Mouse (Mus musculus) embryonic facial prominence, embryonic 14.5 days (tissue): ENCODE data around the gene Gm39115. TPM values are rescaled to one million over a fixed set of nuclear protein-coding genes. Genes with fewer than 3 reads are reported as not detected.
"Not testable (repeated sequence)": the region's sequence is repeated elsewhere in the genome, so short reads cannot be mapped to it uniquely, and the experiment has no call there.

Experiments
- ATAC-seq: fragments of 200-750 bp; cut with Nextera tagmentation; 2 replicates; pipeline ENCODE4 v1.8.0; 2017; ENCODE audit warnings: low read depth, moderate number of reproducible peaks, moderate TSS enrichment
- DNase-seq: peaks from one replicate; pipeline ENCODE4 v3.0.0-alpha.2; 2015; ENCODE audit warnings: low spot score
- H3K27ac ChIP-seq: fragments of 300-500 bp; sonication (generic); replicated peaks from 2 replicates; pipeline ENCODE4 v1.5.1; 2014; ENCODE audit warnings: low read depth, mild to moderate bottlenecking, low read length, moderate library complexity
- H3K27me3 ChIP-seq: fragments of 300-500 bp; sonication (generic); replicated peaks from 2 replicates; pipeline ENCODE4 v1.6.1; 2014; ENCODE audit warnings: low read length; ENCODE audit not compliant: control insufficient read depth, insufficient read depth
- H3K36me3 ChIP-seq: fragments of 300-500 bp; sonication (generic); 2 replicates; pipeline ENCODE4 v1.6.1; 2014; ENCODE audit warnings: low read length, mixed read lengths; ENCODE audit not compliant: control insufficient read depth, insufficient read depth
- H3K4me1 ChIP-seq: fragments of 300-500 bp; sonication (generic); 2 replicates; pipeline ENCODE4 v1.6.1; 2014; ENCODE audit warnings: antibody characterized with exemption, low read length; ENCODE audit not compliant: control insufficient read depth, insufficient read depth
- H3K4me2 ChIP-seq: fragments of 300-500 bp; sonication (generic); 2 replicates; pipeline ENCODE4 v1.6.1; 2014; ENCODE audit warnings: low read depth, mild to moderate bottlenecking, low read length, moderate library complexity, mixed read lengths
- H3K4me3 ChIP-seq: fragments of 300-500 bp; sonication (generic); 2 replicates; pipeline ENCODE4 v1.5.1; 2014; ENCODE audit warnings: low read depth, mild to moderate bottlenecking, low read length
- H3K9ac ChIP-seq: fragments of 300-500 bp; sonication (generic); 2 replicates; pipeline ENCODE4 v1.6.1; 2014; ENCODE audit warnings: low read depth, mild to moderate bottlenecking, low read length, moderate library complexity, mixed read lengths
- H3K9me3 ChIP-seq: fragments of 300-500 bp; sonication (generic); 2 replicates; pipeline ENCODE4 v1.6.1; 2016; ENCODE audit warnings: low read length; ENCODE audit not compliant: control insufficient read depth
- WGBS: fragments of 180-500 bp; shearing (Covaris S2); extraction: QIAGEN DNeasy Blood & Tissue Kit; methylation state at CpG from one replicate; pipeline ENCODE4 v1.1.7; 2014; 5-methylcytosine and 5-hydroxymethylcytosine counted together
- polyA plus RNA-seq: library from polyadenylated mRNA; unstranded; fragments of >200 nt; fragmentation: Nextera tagmentation; extraction: Ambion mirVana; gene quantifications from 2 replicates; pipeline ENCODE4 v1.2.1, GENCODE M21; 2014

Gm39115 gene
- polyA plus RNA-seq, 1 experiment from 2014 or later = not detected

DNA sequence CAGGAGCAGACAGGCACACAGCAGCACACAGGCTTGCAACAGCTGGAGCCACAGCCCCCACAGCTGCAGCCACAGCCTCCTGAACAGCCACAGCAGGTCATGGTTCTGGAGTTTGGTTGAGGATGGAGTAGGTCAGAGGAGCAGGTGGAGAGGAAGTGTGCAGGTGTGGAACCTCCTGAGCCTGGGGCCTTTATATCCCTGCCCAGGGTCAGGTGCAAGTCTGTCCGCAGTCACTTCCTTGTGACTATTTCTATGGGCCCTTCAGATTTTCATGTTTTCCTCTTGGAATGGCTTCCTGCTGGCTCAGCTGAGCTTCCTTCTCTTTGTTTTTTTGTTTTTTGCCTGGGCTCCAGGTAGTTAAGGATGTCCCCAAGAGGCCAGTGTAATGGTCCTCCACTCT lies 15.2 kb downstream of the Gm39115 start, which contains the start of gene Gm45618:
Gene Gm45618, minus strand, starts transcription at position 101 of the 400 bp plus-strand sequence.
- H3K27me3 ChIP-seq, H3K36me3 ChIP-seq, H3K9me3 ChIP-seq, DNase-seq, H3K4me1 ChIP-seq, H3K9ac ChIP-seq, H3K27ac ChIP-seq, ATAC-seq, H3K4me3 ChIP-seq, H3K4me2 ChIP-seq: not testable (repeated sequence)
- WGBS = 77% methylated on average over 1 of the region's 1 CpGs

DNA sequence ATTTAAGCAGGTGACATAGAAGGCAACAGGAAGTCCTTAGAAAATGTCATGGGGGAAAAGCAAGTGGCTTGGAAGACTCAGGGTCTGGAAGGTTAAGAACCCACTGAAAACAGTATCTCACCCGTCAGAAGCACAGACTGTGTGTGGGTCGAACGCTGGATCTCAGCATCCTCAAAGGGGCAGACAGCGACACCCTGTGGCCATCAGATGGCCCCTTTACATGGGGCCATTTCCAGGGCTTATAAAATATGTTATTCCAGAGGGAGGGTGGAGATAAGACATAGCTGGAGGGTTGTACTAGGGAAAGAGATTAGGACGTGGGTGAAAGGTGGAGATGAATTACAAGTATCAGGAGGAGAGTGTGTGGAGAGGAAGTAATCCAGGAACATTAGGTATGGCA lies 16.2 kb downstream of the Gm39115 start:
- no peak overlapping the region for H3K9ac ChIP-seq
- 17% methylated on average over 5 of the region's 5 CpGs for WGBS
- H3K4me3 ChIP-seq = no peak overlapping the region

DNA sequence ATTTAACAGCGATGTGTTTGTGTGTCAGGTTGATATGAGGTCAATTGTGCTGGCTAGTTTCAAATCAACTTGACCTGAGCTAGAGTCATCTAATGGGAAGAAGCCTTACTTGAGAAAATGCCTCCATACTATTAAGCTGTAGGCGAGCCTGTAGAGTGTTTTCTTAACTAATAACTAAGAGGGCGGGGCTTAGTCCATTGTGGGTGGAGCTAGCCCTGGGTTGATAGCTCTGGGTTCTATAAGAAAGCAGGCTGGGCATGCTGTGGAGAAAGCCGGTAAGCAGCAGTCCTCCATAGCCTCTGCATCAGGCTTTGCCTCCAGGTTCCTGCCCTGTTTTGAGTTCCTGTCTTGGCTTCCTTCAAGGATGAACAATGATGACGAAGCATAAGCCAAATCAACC lies 31.1 kb downstream of the Gm39115 start:
- Histone ChIP-seq H3K9me3 (no peaks in the 10 kb centered on the region), H3K36me3 (no peaks in the 10 kb centered on the region), H3K9ac (no peak overlapping the region), H3K4me2 (no peak overlapping the region), H3K27ac (no peak overlapping the region), H3K4me1 (no peaks in the 10 kb centered on the region), H3K4me3 (no peak overlapping the region), H3K27me3 (peaks cover 3% of the 10 kb centered on the region; the same call in 1 of the 2 replicates)
- 48% methylated on average over 5 of the region's 5 CpGs for WGBS
- ATAC-seq = no peak
- no peak for DNase-seq

More for the DNA sequence above, 16.2 kb downstream of the Gm39115 start:
- DNase-seq = no peak
- H3K27ac ChIP-seq = no peak overlapping the region
- H3K27me3 ChIP-seq = no peaks in the 10 kb centered on the region
- H3K9me3 ChIP-seq = no peaks in the 10 kb centered on the region
- no peaks in the 10 kb centered on the region for H3K4me1 ChIP-seq
- H3K36me3 ChIP-seq = no peaks in the 10 kb centered on the region
- no peak overlapping the region for H3K4me2 ChIP-seq
- no peak for ATAC-seq

DNA sequence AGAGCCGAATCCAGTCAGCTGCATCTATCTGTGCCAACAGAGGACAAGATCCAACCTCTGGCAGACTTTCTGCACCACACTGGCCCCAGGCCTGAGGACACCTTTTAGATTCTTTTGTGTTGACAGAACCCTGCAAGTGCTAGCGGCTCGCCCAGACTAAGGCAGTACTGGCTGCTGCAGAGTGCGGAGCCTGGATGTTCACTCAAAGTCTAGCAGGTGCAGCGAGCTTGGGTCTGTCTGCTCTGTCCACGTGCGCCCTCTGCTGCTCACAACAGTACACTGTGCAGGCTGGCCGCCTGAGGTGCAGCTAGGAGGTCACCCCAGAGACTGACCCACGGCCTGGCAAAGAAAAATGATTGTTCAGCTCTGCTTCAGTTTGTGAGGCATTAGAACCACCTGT lies 38.1 kb downstream of the Gm39115 start:
- H3K9me3 ChIP-seq = no peaks in the 10 kb centered on the region
- ATAC-seq (peak; percentile 79), DNase-seq (peak; percentile 87)
- 11% methylated on average over 9 of the region's 9 CpGs for WGBS
- H3K9ac ChIP-seq = no peak overlapping the region
- no peak overlapping the region for H3K27ac ChIP-seq
- peaks cover 53% of the 10 kb centered on the region for H3K27me3 ChIP-seq
- H3K4me2 ChIP-seq = no peak overlapping the region
- H3K36me3 ChIP-seq = no peaks in the 10 kb centered on the region
- no peak overlapping the region for H3K4me3 ChIP-seq
- H3K4me1 ChIP-seq = peaks cover 3% of the 10 kb centered on the region

DNA sequence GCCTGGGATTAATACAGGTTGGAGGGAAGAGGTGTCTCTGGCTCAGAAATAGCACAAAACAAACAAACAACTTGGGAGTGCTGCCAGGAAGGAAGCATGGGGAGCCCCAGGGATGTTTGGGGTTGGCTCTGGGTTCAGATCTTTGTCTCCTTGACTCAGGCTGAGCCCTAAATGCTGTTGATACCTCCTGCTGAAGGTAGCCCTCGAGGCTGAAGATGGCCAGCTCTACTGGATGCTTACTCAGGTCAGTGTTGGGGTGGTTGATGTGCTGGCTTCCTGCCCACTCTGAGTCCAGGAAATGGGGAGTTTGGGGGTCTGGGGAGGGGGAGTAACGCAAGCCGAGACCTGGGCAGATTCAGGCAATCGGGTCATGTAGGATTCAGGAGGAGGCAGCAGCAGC lies 39.1 kb downstream of the Gm39115 start:
- Histone ChIP-seq H3K4me1 (peaks cover 3% of the 10 kb centered on the region), H3K4me3 (no peak overlapping the region), H3K9ac (no peak overlapping the region), H3K27ac (no peak overlapping the region), H3K27me3 (peaks cover 64% of the 10 kb centered on the region), H3K36me3 (no peaks in the 10 kb centered on the region), H3K9me3 (no peaks in the 10 kb centered on the region), H3K4me2 (no peak overlapping the region)
- WGBS = 73% methylated on average over 4 of the region's 4 CpGs
- no peak for ATAC-seq
- no peak for DNase-seq

DNA sequence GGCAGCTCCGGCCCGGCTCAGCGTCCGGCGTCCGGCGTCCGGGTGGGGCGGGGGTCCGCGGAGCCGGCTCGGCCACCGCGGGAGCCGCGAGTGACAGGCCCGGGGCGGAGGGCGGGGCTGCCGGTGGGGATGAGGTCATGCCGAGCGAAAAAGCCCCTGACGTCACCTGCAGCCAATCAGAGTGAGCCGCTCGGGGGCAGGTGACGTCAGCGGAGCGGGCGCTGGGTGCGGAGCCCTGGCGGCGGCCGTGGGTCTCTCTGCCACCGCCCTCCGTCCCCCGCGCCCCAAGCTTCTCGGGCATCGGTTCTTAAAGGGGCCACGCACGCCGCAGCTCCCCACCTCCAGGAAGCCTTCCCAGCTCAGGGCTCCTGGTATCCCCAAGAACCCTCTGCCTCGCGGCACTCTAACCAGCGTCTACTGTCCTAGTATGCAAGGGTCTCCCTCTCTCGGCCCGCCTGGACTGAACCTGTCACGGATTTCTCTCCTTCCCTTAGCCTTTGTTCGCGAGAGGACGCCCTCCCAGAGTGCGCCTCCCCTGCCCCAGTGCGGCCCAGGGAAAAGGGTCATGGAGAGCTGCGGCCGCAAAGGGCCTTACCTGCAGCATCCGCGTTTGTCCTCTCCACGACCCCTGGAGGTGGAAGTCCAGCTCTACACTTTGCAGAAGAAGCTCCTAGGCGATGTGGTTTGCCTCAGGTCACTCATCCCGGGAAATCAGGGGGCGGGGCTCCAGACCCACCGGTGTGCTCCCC lies 40.5 kb downstream of the Gm39115 start, which contains the start of gene Dusp8:
Gene Dusp8, minus strand, starts transcription at position 661 of the 749 bp plus-strand sequence.
- Histone ChIP-seq H3K4me2 (peak within 1 kb of the TSS; percentile 92), H3K9ac (peak within 1 kb of the TSS; percentile 83), H3K36me3 (no peaks in the 10 kb centered on the region), H3K27me3 (peaks cover 76% of the 10 kb centered on the region), H3K9me3 (no peaks in the 10 kb centered on the region), H3K4me1 (peaks cover 3% of the 10 kb centered on the region), H3K27ac (peak within 1 kb of the TSS; percentile 44; the same call in 1 of the 2 replicates), H3K4me3 (peak within 1 kb of the TSS; percentile 71)
- 1% methylated on average over 24 of the region's 63 CpGs for WGBS
- ATAC-seq (peak; percentile 86), DNase-seq (peak; percentile 88)

DNA sequence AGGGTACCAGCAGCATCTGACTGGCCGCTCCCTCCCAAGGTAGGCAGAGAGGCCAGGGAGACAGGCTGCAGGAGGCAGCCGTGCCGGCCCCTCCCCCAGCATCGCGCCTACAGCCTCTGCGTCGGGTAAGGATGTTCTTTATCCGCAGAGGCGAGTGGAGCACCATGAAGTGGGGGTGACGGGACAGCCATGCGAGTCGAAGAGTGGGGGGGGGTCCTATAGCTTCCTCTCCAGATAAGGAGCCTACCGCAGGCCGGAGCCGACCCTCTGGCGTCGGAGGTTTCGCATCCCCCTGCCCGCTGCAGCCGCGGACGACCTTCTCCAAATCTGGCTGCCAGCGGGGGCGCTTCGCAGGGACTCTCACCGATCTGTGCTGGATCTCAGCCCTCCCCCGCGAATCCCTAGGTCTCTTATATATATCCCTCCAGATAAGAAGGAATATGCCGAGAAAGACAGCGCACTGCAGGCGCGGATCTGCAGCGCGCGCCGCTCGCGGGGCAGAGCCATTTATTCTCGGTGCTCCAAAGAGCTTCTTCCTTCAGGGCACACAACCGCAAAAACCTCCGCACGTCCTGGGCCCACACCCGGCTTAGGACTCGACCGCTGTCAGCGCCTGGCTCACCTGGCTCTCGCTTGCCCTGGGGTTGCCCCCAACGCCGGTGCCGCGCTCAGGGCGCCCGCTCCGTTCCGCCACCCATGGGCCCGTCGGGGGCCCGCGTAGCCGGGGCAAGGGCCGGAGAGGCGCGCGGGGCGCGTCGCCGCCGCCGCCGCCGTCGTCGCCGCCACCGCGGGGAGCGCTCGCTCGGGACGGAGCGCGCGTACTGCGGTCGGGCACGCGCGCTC lies 41.3 kb downstream of the Gm39115 start:
- no peaks in the 10 kb centered on the region for H3K9me3 ChIP-seq
- peaks cover 3% of the 10 kb centered on the region for H3K4me1 ChIP-seq
- ATAC-seq = peak; percentile 34
- H3K4me2 ChIP-seq = peak overlapping the region; percentile 92
- peak overlapping the region; percentile 71 for H3K4me3 ChIP-seq
- H3K9ac ChIP-seq = peak overlapping the region; percentile 83
- no peak for DNase-seq
- peaks cover 81% of the 10 kb centered on the region for H3K27me3 ChIP-seq
- peak overlapping the region; percentile 44; the same call in 1 of the 2 replicates for H3K27ac ChIP-seq
- WGBS = 0% methylated on average over 47 of the region's 89 CpGs
- H3K36me3 ChIP-seq = no peaks in the 10 kb centered on the region

DNA sequence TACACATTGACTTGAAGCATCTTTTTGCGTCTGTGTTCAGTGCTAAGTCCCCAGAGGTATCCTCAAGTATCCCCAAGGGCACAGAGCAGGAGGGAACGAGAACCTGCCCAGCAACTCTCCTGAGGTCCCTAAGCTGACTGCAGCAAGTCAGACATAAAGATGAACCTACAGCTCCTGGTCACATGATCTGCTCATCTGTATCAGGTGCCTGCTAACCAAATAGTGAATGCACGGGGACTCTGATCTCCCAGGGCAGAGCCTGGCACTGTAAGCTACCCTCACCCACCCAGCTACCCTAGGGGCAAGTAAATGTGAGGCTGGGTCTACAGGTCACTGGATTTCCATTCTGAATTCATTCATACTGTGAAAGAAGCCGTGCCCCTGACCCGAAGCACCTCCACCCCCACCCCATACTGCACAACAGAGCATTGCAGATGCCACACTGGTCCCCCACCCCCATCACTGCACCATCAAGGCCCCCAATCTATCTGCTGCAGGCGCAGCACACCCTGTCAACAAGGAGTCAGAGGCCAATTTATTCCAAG lies 42.1 kb downstream of the Gm39115 start:
- DNase-seq (no peak), ATAC-seq (no peak)
- Histone ChIP-seq H3K27me3 (peaks cover 86% of the 10 kb centered on the region), H3K36me3 (no peaks in the 10 kb centered on the region), H3K4me2 (peak overlapping the region; percentile 92), H3K9me3 (no peaks in the 10 kb centered on the region), H3K27ac (no peak overlapping the region), H3K4me1 (peaks cover 3% of the 10 kb centered on the region), H3K9ac (peak overlapping the region; percentile 83), H3K4me3 (peak overlapping the region; percentile 71)
- 29% methylated on average over 6 of the region's 6 CpGs for WGBS
